In genomic region chr6:146124479-146124878, GRCm38 (mm10) we compare ENCODE assay signal across 14 mouse cellular contexts.
DNase-seq lines count a peak whose midpoint lies in the region.
"Had no signal": no experiment of that assay in that cellular context is flagged by ENCODE, and none has a peak within 500 bp of the region (broad histone marks: within the 10 kb centered on the region; RNA-seq: fewer than 3 reads in every experiment).

No protein-coding gene starts in this region.

- DNase-seq in frontal cortex, postnatal 36 days (ENCODE audit: low spot score in 2 of 2): peak; percentile 43 to 54
- no peak for DNase-seq in frontal cortex, postnatal 25 days (ENCODE audit: low spot score in 2 of 2)
- DNase-seq in left cerebral cortex, adult 9 months (ENCODE audit: low spot score in 2 of 2): peak; percentile 40
- no peak for DNase-seq in left cerebral cortex, postnatal 10 days (ENCODE audit: extremely low spot score in 1 of 2, low spot score in 2 of 2)
- peak; percentile 50 to 63 for DNase-seq in right cerebral cortex, adult 2 months (ENCODE audit: low spot score in 2 of 2)
- DNase-seq in right cerebral cortex, postnatal 10 days (ENCODE audit: low spot score in 2 of 2): no peak
- DNase-seq in adrenal gland, postnatal 4 days (ENCODE audit: low spot score in 2 of 2): no peak
- DNase-seq: adrenal gland, postnatal 14 days; cerebellum, postnatal 14 days; heart, adult 18-20 months; heart, postnatal 14 days; layer of hippocampus, postnatal 36 days; lung, embryonic 14.5 days; thymus, adult 2 months had no signal

- intact Hi-C loops in left cerebral cortex, postnatal 10 days (cut with DNase I): no loop called here

Comparison
In these comparisons a context has a peak if more than half of its experiments do, and no peak if none do; other contexts are left out.
1. DNase-seq: peak in frontal cortex, postnatal 36 days (2 of 2), left cerebral cortex, adult 9 months (2 of 2) and right cerebral cortex, adult 2 months (2 of 2); none in frontal cortex, postnatal 25 days (0 of 2), left cerebral cortex, postnatal 10 days (0 of 2), right cerebral cortex, postnatal 10 days (0 of 2) and adrenal gland, postnatal 4 days (0 of 2).